ENCODE assay signal across 8 mouse cellular contexts in genomic region chr8:121382583-121383241, GRCm38 (mm10).
DNase-seq lines count a peak whose midpoint lies in the region; ATAC-seq and TF ChIP-seq lines count a peak whose summit lies in the region.

No protein-coding gene starts in this region.

- in situ Hi-C loops in ES-E14 (cut with MboI; ENCODE audit: low sequenced_read_pairs in 2 of 2, unreplicated experiment in 2 of 2): no loop called here

- H3K4me3 ChIP-seq in ES-E14 (ENCODE audit: insufficient read depth in 1 of 2, low read depth in 1 of 2, low read length in 2 of 2, poor library complexity in 1 of 2, severe bottlenecking in 1 of 2): peak overlapping the region; percentile 41 to 54; a peak in 3 of 4 replicates
- peak overlapping the region; percentile 28 for H3K4me3 ChIP-seq in forebrain, embryonic 14.5 days (ENCODE audit: low read depth, low read length)

- ATAC-seq in forebrain, embryonic 14.5 days: peak; percentile 90
- no peak for ATAC-seq in monocyte, adult 5-6 weeks (replicated peaks; ENCODE audit: insufficient number of reproducible peaks, low FRiP score, low TSS enrichment, poor library complexity, severe bottlenecking)

- H3K27me3 ChIP-seq in forebrain, embryonic 14.5 days (replicated peaks; ENCODE audit: control insufficient read depth, insufficient read depth, low read length): no peaks in the 10 kb centered on the region

- DNase-seq in ES-E14 (ENCODE audit: low read depth, low spot score): peak; percentile 89
- peak; percentile 27 for DNase-seq in brain, adult 2 months (ENCODE audit: low read depth, low spot score)
- peak; percentile 84 for DNase-seq in forebrain, embryonic 14.5 days (ENCODE audit: low spot score)
- peak; percentile 85 to 88 for DNase-seq in heart, postnatal 36 days
- DNase-seq in layer of hippocampus, postnatal 25 days (ENCODE audit: extremely low spot score in 1 of 2, low spot score in 1 of 2): peak; percentile 45 to 63
- DNase-seq in lung, postnatal 36 days: peak; percentile 81
- DNase-seq in right cerebral cortex, postnatal 4 days: peak; percentile 88

- no peaks in the 10 kb centered on the region for H3K9me3 ChIP-seq in ES-E14 (ENCODE audit: control insufficient read depth, insufficient read depth, low read depth, low read length)
- no peaks in the 10 kb centered on the region for H3K9me3 ChIP-seq in forebrain, embryonic 14.5 days (replicated peaks; ENCODE audit: control insufficient read depth, low read length)

- H3K4me1 ChIP-seq in ES-E14 (ENCODE audit: control insufficient read depth in 2 of 2, insufficient read depth in 2 of 2, low read length in 2 of 2, poor library complexity in 1 of 2): peaks cover 3 to 20% of the 10 kb centered on the region in 2 experiments; a peak in 2 of 4 replicates
- H3K4me1 ChIP-seq in forebrain, embryonic 14.5 days (ENCODE audit: control insufficient read depth, insufficient read depth, low read length): peaks cover 7% of the 10 kb centered on the region; the same call in 1 of the 2 replicates

- 1% methylated on average over 20 of the region's 21 CpGs for WGBS in forebrain, embryonic 14.5 days

- H3K27ac ChIP-seq in ES-E14 (ENCODE audit: insufficient read depth, low read depth, low read length, poor library complexity, severe bottlenecking): no peak overlapping the region
- H3K27ac ChIP-seq in forebrain, embryonic 14.5 days (ENCODE audit: low read depth, low read length): no peak overlapping the region

- peak overlapping the region; percentile 58 for H3K9ac ChIP-seq in ES-E14 (ENCODE audit: insufficient read depth, low read depth, low read length, poor library complexity, severe bottlenecking)
- H3K9ac ChIP-seq in forebrain, embryonic 14.5 days (ENCODE audit: low read length): peak overlapping the region; percentile 73

- H3K36me3 ChIP-seq in ES-E14 (ENCODE audit: control insufficient read depth, insufficient read depth, low read length, poor library complexity, severe bottlenecking): no peaks in the 10 kb centered on the region
- no peaks in the 10 kb centered on the region for H3K36me3 ChIP-seq in forebrain, embryonic 14.5 days (ENCODE audit: control insufficient read depth, insufficient read depth, low read length)

- H3K4me2 ChIP-seq in forebrain, embryonic 14.5 days (ENCODE audit: low read length): peak overlapping the region; percentile 58

- intact Hi-C loops in heart, postnatal 36 days (cut with DNase I): loop anchor here (2.0 to 5.0 kb wide), 2 partner anchors 48 to 120 kb away; no protein-coding TSS in a partner anchor

TF ChIP-seq in ES-E14, 5 proteins besides CTCF, POLR2A, EP300 and RAD21:
- TF ChIP-seq ZNF384 (IDR thresholded peaks at IDR 0.05; ENCODE audit: low read depth, low read length) (no peak), MAFK (IDR thresholded peaks at IDR 0.05; ENCODE audit: insufficient read depth, low read depth, low read length) (peak; percentile 66; the same call in 1 of the 2 replicates), HCFC1 (IDR thresholded peaks at IDR 0.05; ENCODE audit: borderline replicate concordance, insufficient read depth, low read length) (no peak)

Comparison
In these comparisons a context has a peak if more than half of its experiments do, and no peak if none do; other contexts are left out.
1. DNase-seq: peak in every context shown above with its lines; median percentile 89 in ES-E14; 88 in right cerebral cortex, postnatal 4 days; 86 in heart, postnatal 36 days; 84 in forebrain, embryonic 14.5 days; 81 in lung, postnatal 36 days; 54 in layer of hippocampus, postnatal 25 days; 27 in brain, adult 2 months.